Mouse (Mus musculus): Measurements from ENCODE around the gene Neb.

Gene Neb

DNA sequence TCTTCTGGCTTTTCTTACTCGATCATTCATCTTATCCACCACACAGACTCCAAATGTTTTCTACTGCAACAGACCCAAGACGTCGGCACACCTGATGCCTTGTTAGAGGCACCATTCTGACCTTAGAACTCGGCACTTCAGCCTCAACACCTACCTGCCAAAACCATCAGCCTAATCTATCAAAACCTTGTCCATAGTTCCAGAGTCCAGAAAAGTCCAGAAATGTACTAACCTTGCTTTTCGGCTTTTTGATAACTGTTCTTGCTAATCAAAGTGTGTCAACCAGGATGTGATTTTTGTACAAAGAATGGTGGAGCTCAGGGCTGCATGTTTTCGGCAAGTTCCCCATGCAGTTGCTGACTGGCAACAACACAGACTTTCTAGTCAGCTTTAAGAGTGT is 3.6 kb downstream of the Neb start:
- no peak for DNase-seq (ENCODE audit: low spot score in 2 of 2)

DNA sequence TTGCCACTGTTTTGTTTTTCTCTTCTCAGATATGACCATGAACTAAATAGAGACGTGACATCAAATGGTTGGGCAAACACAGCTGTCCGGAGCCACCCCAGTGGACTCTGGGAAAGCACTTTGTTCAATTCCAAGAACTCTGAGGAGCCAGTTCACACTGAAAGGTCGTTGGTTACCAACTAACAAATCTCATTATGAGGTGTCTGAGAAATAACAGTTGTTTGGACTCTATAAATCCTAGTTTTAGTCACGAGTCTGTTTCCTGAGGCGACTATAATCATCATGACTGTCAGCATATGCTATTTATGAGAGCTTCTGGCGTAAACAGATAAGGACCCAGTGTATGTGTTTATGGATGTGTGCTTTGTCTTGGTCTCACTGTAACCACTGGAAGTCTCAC is 5.8 kb downstream of the Neb start:
- no peak for DNase-seq (ENCODE audit: low spot score in 2 of 2)

DNA sequence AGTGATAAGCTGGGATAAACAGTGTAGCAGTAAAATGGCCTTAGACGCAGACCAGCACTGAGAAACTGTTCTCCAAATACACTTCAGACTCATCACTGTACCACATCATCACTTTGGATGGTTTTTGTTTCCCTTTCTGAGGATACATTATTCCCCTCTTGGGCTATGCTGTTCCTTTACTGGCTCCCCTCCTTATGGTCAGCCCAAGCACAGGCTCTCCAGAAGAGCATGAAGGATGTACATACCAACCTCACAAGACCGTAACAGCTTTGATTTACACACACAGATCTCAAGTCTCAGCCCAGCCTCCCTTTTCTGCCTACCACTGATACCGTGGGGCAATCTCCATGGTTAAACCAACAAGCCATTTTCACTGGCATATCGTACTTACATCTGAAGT is 6.2 kb downstream of the Neb start:
- no peak for DNase-seq (ENCODE audit: low spot score in 2 of 2)

DNA sequence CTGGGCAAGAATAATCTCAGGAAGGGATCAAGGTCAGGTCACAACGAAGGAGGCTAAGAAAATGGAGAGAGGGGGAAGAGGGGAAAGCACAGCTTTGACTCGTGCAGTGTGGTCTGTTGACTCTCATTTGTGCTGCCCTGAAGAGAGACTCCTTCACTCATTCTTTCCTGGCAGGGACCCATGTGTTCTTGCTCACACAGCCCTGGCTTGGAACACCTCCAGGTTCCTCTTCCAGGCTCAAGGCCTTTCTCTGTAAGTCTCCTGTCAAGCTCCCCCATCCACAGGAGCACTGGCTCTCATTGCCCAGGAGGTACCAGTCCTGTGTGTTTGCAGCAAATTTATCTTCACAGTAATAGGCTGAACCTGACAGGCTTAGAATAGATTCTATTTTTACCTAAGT is 7.2 kb downstream of the Neb start:
- no peak for DNase-seq (ENCODE audit: low spot score in 2 of 2)

DNA sequence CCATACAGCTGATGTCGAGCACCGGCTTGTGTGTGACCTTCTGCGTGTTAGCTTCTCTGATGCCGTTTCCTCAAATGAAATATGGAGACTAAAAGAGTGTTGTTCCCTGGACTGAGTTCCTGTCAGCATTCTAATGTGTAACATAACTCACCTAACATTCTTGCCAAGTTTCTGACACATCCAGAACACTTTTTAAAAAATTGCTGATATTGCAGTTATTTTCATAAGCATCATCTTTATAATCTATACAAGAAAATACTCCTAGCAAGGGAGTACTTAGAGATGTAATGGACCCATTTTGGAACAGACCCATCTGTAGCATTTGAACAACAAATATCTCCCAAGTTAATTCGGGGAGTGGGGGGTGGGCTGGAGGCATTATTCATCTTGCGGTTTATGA is 8.7 kb downstream of the Neb start:
- DNase-seq (ENCODE audit: low spot score in 2 of 2) = no peak

DNA sequence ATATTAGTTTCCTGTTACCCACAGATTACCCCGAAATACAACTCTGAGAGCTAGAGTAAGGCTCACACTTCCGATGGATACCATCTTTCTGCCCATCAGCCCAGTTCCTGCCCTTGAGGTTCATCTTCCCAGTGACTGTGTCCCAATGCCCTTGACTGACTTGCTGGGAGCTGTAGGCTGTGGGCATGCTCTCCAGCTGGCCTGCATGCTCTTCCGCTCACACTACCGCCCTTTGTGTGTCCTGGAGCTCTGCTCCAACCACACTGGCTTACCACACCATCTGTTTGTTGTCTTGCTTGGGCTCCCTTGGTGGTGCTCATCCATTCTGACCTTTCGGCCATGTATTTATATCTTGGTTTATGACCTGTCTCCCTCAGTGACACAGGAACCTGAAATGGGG is 10.6 kb downstream of the Neb start:
- DNase-seq (ENCODE audit: low spot score in 2 of 2) = no peak

DNA sequence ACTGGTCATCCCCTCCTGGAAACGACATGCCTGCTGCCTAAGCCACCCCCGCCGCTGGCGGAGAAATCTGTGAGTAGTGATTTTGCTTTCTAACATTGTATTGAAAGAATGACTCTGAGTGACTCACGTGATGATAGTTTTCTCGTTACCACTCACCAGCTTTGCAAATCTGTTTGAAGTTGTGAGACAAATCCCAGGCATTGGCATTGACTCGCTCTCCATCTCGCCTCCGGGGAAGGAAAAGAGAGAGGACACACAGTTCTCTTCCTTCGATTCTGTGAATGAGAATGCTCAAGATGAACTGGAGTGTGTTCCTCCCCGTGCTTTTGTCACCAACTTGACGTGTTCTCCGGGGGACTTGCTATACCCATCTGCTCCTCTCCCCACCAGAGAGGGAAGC is 11.0 kb downstream of the Neb start:
- no peak for DNase-seq (ENCODE audit: low spot score in 2 of 2)

DNA sequence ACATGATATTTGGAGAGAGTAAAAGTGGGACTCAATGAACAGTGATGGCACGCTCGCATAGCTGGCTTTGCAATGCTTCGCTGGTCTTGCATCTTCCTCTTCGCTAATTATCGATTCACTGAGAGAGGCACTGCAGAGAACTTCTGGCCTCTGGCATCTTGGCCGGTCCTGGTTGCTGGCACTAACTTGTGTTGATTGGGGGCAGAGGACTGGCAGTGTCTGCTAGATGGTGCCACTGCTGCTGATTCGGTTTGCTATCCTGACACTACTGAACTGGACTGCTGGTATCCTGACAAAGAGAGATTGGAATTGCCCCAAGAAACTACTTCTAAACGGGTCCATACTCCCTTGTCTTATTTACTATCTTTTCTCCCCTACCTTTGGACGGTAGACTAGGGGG is 17.2 kb downstream of the Neb start:
- no peak for DNase-seq (ENCODE audit: low spot score in 2 of 2)

DNA sequence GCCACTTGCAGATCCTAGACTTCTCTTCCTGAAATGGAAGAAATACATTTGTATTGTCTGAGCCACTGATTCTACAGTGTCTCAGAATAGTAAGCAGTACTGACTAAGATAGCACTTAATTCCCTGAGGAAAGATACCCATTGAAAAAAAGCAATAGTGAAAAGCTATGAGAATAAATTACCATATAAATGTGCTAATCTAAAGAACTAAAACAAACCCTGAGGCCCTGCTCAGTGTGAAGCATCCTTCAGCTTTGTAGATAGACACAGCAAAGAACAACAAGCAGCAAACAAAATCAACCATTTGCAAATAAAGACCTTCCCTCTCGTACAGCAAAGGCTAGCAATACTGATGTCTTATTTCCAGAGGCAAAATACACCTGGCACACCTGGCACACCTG is 18.6 kb downstream of the Neb start:
- no peak for DNase-seq (ENCODE audit: low spot score in 2 of 2)

DNA sequence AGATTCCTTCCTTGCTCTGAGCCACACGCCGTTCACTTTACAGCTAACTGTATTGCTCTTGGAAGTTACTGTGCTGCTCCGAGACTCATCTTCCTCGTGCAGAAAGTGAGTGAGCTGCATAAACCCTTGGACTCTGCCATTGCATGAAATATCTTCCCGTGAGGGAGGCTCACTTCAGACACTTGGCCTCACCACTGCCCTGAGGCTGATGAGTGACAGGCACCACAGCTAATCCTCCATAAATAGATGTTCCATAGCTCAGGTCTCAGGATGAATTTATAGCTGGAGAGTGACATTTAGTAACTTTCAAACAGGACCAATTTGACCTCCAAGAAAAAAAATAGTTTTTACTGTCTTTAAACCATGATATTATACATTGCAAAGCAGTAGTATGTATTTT is 20.1 kb downstream of the Neb start:
- DNase-seq (ENCODE audit: low spot score in 2 of 2) = no peak

DNA sequence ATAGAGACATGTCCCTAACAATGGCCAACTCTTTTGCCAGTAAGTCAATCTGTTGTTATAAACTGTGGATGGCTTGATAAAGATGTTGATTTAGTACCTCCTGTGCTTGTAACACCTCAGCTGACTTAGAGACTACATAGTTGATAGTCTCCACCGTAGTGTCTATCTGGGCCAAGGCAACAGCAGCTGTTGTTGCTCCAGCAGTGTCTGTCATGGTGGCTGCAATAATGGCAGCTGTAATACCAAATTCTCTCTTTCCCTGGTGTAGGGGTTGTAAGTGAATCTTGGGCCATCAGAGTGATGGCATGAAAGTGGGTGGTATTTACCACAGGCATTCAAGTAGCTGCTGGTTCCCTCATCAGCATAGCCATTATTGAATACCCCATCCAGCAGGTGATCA is 27.2 kb downstream of the Neb start:
- no peak for DNase-seq (ENCODE audit: low spot score in 2 of 2)

DNA sequence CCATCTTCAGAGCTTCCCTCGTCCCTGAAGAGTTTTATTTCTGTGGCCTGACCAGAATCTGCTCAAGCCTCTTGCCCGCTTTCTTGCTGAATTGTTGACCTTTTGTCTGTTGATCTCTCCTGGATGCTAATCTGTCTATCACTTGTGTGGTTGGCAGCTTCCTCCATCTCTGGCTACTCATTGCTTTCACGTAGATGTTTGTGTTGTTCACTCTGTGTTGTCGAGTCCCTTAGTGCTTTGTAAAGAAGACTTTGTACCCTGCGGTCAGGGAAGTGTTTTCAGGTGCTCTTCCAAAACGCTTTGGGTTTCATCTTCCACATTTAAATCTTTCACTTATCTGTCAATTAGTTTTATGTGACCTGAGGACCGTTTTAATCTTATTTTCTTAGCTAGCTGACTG is 37.3 kb downstream of the Neb start:
- DNase-seq (ENCODE audit: low spot score in 2 of 2) = no peak

DNA sequence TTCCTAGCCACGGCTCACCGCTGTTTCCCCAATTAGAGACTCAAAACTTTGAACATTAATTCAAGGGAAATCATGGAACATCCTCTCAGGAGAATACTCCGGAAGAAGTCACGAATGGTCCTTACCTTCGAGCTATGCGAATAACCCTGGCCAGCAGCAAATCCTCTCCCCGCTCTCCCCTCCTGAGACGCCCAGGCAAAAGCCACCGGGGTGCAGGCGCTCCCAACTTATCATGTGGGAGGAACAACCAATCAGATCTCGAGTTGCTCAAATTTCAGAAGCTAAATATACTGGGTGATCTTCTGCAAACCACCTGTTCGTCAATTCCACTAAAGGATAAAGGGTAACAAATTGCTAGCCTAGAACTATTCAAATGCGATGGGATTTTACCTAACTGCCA is 42.7 kb downstream of the Neb start:
- DNase-seq (ENCODE audit: low spot score in 2 of 2) = no peak

DNA sequence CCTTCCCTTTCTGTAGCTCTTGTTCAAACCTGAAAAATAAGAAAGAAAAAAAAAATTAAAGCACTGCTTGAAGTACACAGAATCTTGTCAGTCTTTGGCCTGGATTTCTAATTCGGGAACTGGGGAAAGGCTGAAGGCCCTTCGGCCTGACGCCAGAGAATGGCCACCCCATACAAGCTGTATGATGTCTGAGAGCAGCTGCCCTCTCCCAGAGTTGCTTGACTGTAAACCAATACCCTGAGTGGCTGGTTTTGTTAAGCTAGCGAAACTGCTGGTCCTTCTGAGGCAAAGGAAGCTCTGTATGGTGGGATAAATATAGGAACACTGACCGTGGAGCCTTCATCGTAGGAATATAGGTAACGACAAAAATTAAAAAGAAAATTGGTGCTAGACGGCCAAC is 43.2 kb downstream of the Neb start:
- DNase-seq (ENCODE audit: low spot score in 2 of 2) = no peak

DNA sequence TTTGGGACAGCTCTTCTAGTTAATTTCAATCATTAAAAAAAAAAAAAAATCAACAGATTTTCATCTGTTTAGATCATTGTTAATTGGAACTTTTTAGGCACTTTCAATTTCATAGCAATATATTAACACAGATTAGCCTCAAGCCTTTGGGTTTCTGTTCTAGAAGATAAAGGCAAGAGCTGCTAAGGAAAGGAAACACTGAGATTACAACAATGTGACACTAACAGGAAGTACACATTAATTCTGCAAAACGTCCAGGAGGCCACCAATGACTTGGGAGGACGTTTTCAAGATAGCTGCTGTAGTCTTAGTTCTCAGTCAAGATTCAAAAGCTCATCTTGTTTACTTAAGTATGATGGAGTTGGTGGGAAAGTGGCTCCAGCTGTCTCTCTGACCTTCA is 44.7 kb downstream of the Neb start:
- DNase-seq (ENCODE audit: low spot score in 2 of 2) = no peak

DNA sequence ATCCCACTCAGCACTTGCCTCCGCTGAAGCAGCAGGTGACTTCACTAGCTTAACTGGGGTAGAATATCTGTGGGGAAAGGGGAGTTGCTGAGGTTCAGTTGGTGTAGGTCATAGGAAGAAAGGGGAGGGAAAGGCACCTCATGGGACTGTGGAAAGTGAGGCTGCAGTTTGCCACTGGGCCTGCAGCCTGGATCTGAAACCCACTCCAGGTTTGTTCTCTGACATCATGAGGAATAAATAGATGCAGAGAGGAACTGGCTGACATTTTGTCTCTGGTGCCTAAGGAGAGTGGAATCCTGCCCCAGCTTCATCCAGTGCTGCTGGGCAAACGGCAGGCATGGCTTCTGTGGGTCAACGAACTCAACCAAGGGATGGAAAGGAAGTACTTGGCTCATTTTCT is 46.5 kb downstream of the Neb start:
- no peak for DNase-seq (ENCODE audit: low spot score in 2 of 2)

DNA sequence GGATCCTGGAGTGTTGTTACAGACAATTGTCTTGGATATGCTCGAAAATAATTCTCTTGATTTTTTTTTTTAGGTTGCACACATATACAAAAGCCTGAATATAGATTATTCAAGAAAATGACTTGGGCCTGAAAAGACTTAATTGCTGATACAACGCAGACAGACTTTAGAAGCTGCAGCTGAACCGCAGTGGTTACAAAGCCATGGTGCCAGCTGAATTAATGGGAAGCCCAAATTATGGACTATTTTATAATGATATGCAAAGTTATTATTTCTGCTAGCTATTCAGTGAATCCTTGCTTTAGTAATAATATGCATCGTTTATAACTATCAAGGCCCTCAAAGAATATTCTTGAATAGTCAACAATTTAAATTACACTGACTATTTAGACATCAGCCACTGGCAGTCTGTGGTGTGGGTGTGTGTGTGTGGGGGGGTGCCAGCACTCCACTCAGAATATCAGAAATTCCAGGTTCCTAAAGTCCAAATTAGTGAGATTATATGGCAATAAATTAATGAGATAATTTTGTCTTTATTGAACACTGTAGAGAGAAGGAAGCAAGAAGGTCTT is 50.9 kb downstream of the Neb start:
- DNase-seq (ENCODE audit: low spot score in 2 of 2) = no peak

DNA sequence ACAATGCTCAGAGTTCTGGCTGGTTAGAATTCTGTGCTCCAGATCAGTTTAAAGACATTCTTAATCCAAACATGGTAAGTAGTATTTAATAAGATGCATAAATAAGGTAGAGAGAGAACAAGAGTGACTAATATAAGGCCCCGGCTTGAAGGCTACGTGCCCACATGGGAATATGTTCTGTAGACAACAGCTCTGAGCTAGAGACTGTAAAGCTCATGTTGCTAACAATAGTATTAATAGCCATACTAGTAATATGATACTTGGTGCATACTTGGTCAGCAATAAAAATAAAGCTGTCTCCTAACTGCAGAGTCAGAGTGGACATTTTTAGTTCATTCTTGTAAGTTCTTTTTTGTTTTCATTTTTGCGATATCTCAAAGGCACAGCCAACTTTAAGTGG is 56.4 kb downstream of the Neb start:
- DNase-seq (ENCODE audit: low spot score in 2 of 2) = no peak

DNA sequence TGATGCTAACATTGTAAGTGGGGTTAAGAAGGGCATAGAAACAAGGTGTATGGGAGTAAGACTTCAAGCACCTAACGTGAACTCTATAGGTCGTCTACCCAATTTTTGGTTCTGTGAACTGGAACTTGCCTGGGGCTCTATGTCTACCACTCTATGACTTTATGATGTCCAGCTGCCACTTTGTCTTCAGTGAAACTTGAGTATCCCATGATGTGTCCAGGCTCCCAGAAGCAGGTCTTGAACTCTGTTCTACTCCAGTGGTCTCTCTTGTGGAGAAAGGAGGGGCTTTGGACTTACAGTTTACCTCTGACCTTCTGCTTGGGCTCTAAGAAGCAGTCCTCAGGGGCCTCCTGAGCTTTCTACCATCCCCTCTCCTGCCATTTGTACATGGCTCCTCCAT is 58.1 kb downstream of the Neb start:
- no peak for DNase-seq (ENCODE audit: low spot score in 2 of 2)

DNA sequence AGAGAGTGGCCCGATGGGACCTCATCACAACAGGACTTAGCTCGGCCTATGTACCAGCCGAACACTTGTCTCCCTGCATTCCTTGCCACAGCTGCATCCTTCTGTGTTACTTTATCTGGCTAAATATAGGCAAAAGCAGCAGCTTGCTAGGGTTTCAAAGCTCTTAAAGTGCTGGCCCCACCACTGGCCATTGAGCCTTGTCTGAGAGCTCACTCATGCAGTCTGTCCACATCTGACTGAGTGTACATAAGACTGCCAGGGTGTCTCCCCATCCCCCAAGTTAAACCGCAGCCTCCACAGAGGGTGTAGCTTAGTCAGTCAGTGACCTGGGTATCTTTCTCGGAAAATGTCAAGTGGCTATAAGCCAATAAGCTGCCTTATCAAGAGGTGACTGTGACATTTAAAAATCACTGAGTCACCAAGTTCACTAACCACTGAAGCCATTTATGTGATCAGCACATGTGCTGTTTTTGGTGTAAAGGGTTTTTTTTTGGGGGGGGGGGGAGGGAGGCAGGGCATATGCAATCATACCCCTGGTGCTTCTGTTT is 59.2 kb downstream of the Neb start:
- no peak for DNase-seq (ENCODE audit: low spot score in 2 of 2)

DNA sequence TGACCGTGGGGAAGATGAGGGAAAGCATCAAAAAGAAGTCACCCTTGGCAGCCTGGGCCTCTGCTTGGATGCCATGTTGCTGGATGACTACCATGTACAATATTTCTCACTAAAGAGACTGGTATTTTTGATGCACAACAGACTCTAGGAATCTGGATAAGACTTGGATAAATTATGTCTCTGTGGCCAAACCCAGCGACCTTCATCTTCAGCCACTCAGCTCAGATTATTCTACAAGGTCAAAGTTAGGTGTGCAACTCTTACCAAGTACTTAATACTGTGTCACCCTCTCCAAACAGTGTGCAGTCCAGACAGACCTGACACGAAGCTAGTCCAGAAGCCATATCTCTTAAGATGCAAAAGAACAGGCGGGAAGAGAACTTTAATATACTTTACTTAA is 60.8 kb downstream of the Neb start:
- DNase-seq (ENCODE audit: low spot score in 2 of 2) = no peak

DNA sequence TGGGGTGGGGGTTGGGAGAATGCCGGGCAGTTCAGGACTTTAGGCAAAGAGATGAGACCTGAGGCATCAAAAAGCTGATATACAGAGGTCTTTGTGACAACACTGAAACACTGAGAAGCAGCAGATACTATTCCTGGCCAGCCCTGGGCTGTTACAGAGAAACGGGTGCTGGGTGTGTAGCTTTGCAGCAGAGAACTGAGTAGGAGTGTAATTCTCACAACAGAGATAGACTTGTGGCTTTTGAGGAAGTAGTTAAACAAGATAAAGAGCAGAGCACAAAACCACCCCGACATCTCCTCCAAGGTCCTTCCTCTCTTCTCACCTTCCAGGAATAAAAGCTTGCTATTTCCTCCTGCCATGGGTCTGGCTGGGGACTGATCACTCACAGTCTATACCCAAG is 62.5 kb downstream of the Neb start:
- no peak for DNase-seq (ENCODE audit: low spot score in 2 of 2)

DNA sequence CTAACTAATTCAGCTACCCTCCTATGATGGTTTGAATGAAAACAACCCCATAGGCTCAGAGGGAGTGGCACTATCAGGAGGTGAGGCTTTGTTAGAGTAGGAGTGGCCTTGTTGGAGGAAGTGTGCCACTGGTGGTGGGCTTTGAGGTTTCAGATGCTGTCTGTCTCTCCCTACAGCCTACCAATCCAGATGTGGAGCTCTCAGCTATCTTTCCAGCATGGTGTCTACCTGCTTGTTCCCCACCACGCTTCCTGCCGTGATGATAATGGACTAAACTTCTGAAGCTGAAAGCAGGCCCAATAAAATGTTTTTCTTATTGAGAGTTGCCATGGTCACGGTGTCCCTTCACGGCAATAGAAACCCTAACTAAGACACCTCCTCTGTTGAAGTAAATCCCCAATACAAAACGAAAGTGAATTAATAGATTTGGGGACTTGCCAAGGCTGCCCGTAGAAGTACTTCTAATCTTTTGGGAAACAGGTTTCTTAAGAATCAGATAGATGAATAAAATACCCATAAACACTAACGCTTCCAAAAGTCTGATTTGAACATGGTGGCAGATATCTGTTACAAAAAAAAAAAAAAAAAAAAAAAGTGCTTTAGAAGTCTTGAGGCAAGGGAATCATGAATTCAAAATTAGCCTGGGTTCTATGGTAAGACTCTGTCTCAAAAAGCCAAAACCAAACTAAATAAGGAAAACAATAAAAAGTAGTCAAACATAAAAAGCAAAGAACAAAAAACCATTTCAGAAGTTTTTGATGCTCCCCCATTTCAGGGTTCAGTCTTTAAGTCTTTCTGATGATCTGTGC is 63.1 kb downstream of the Neb start:
- DNase-seq (ENCODE audit: low spot score in 2 of 2) = no peak

DNA sequence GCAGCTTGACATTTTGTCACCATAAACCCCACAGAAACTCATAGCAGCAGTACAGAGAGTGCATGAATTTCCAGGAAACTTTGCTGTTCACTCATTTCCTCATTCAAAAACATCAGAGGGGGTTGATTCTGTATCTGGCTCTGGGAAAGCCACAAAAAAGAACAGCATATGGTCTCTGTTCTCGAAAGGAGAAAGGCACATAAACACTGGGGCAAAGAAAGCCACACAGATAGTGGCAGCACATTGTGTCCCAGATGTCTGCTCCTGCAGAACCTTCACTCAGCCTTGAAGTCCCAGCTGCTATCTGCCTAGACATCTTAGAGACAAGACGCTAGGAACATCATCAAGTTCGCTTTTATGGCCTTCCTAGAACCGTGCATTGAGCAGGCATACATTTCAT is 67.5 kb downstream of the Neb start:
- DNase-seq (ENCODE audit: low spot score in 2 of 2) = no peak
